Mouse (Mus musculus): ENCODE measurements at regions not wholly inside any gene's neighbourhood (a gene's known extent, or its start where the extent isn't known, plus 50 kb on each side); places are given as distances from the start of the nearest gene placed in this dataset.

GRCm38 (mm10) chr2:137924576-137924975, 331.8 kb upstream of the Btbd3 start:
- Histone ChIP-seq H3K27me3 (no peaks in the 10 kb centered on the region), H3K9ac (replicated peaks) (no peak overlapping the region), H3K4me1 (no peaks in the 10 kb centered on the region), H3K27ac (replicated peaks) (no peak overlapping the region), H3K9me3 (no peaks in the 10 kb centered on the region), H3K4me2 (replicated peaks) (no peak overlapping the region), H3K36me3 (no peaks in the 10 kb centered on the region), H3K4me3 (no peak overlapping the region)
- 83% methylated on average over 2 of the region's 2 CpGs for WGBS
- no peak for ATAC-seq (ENCODE audit: low FRiP score, low read depth)

DNA sequence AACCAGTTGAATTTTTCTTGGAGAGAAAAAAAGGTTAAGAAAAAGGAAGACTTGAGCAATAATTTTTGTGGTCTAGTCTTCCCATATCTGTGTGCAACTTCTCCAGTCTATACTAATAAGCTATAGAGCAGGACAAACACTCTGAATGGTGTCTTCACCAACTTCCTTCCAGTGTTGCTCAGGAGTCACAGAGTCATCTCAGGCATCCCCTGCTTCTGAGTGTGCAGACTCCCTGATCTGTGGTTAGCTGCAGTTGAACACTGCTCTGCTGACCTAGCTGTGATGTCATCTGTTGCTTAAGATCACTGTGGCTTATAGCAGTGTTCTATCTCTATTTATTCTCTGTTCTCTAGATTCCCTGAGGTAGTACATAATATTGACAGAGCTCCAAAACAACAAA, 357.9 kb upstream of the Btbd3 start:
- Histone ChIP-seq H3K4me1 (no peaks in the 10 kb centered on the region), H3K4me2 (replicated peaks) (no peak overlapping the region), H3K4me3 (no peak overlapping the region), H3K27ac (replicated peaks) (no peak overlapping the region), H3K9me3 (no peaks in the 10 kb centered on the region), H3K9ac (replicated peaks) (no peak overlapping the region), H3K27me3 (no peaks in the 10 kb centered on the region), H3K36me3 (no peaks in the 10 kb centered on the region)
- ATAC-seq (ENCODE audit: low FRiP score, low read depth), result no peak

DNA sequence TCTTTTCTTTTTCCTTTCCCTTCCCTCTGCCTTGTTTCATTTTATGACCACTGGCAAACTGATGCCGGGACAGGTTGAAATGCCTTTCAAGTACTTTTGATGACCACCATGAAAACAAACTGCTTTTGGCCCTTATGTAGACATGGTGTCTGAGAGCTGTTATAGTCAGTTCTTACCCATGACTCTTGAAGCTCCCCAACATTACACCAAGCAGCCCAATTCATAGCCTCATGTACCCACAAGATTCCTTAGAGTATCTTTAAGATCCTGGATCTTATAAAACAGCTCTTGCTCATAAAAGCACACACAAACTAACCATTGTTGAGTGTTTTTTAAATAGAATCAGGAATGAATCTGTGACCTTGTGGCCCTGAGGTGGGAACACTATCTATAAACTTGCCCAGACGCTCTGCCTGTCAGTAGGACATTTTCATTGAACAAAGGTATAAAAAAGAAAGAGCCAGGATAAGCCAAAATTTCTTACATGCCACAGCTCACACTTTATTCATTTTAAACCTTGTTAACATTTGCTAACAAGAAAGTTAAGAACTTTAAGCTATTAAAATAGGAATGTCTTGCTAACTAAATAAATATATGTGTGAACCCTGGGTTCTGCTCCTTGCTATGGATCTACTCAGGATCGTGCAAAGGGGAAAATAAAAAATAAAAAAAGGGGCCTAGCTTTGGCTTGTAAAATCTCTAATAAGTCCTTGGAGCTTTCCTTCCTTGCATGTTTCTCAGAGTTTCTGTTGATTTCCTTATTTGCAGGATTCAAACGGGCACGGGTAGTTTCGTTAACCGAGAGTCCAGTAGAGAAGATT, 375.9 kb upstream of the Btbd3 start:
- H3K27me3 ChIP-seq, result no peaks in the 10 kb centered on the region
- H3K27ac ChIP-seq (replicated peaks), result no peak overlapping the region
- H3K36me3 ChIP-seq, result no peaks in the 10 kb centered on the region
- ATAC-seq (ENCODE audit: low FRiP score, low read depth), result no peak
- no peaks in the 10 kb centered on the region for H3K4me1 ChIP-seq
- H3K9ac ChIP-seq (replicated peaks), result no peak overlapping the region
- 91% methylated on average over 7 of the region's 7 CpGs for WGBS
- no peaks in the 10 kb centered on the region for H3K9me3 ChIP-seq
- no peak overlapping the region for H3K4me2 ChIP-seq (replicated peaks)
- no peak overlapping the region for H3K4me3 ChIP-seq

DNA sequence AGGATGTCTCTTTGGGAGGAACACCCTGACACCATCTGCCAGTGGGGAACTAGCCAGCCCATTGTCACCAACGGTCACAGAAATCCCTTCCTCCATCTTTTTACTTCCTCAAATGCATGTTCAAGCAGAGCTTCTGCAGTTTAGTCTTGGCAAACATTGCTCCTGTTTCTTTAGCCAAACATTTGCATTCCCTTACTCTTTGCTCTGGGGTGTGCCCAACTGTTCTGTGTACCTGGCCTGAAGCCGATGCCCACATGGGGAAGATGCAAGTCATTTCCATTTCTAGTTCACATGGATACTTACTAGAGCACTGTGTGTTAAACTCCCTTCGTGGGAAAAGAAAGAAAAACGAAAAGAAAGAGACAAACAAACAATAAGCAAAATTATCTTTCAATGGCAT, 386.7 kb upstream of the Btbd3 start:
- ATAC-seq (ENCODE audit: low FRiP score, low read depth), result no peak
- WGBS, result 75% methylated on average over 4 of the region's 4 CpGs

GRCm38 (mm10) chr2:137854494-137854893, 401.9 kb upstream of the Btbd3 start:
- Histone ChIP-seq H3K27me3 (no peaks in the 10 kb centered on the region), H3K9me3 (no peaks in the 10 kb centered on the region), H3K4me3 (no peak overlapping the region), H3K36me3 (no peaks in the 10 kb centered on the region), H3K9ac (replicated peaks) (no peak overlapping the region), H3K4me2 (replicated peaks) (no peak overlapping the region), H3K4me1 (no peaks in the 10 kb centered on the region), H3K27ac (replicated peaks) (no peak overlapping the region)
- 89% methylated on average over 4 of the region's 4 CpGs for WGBS
- no peak for ATAC-seq (ENCODE audit: low FRiP score, low read depth)

More for the DNA sequence above, 386.7 kb upstream of the Btbd3 start:
- no peaks in the 10 kb centered on the region for H3K4me1 ChIP-seq
- H3K9ac ChIP-seq (replicated peaks), result no peak overlapping the region
- H3K4me2 ChIP-seq (replicated peaks), result no peak overlapping the region
- H3K27ac ChIP-seq (replicated peaks), result no peak overlapping the region
- H3K27me3 ChIP-seq, result no peaks in the 10 kb centered on the region
- H3K9me3 ChIP-seq, result no peaks in the 10 kb centered on the region
- H3K4me3 ChIP-seq, result no peak overlapping the region
- H3K36me3 ChIP-seq, result no peaks in the 10 kb centered on the region

GRCm38 (mm10) chr2:137853399-137854259, 402.7 kb upstream of the Btbd3 start:
- Histone ChIP-seq H3K4me3 (no peak overlapping the region), H3K9me3 (no peaks in the 10 kb centered on the region), H3K27me3 (no peaks in the 10 kb centered on the region), H3K4me1 (no peaks in the 10 kb centered on the region), H3K27ac (replicated peaks) (no peak overlapping the region), H3K36me3 (no peaks in the 10 kb centered on the region), H3K9ac (replicated peaks) (no peak overlapping the region), H3K4me2 (replicated peaks) (no peak overlapping the region)
- no peak for ATAC-seq (ENCODE audit: low FRiP score, low read depth)
- 88% methylated on average over 10 of the region's 10 CpGs for WGBS

GRCm38 (mm10) chr2:137847901-137848300, 408.5 kb upstream of the Btbd3 start:
- Histone ChIP-seq H3K4me1 (no peaks in the 10 kb centered on the region), H3K9me3 (no peaks in the 10 kb centered on the region), H3K4me2 (replicated peaks) (no peak overlapping the region), H3K27me3 (no peaks in the 10 kb centered on the region), H3K36me3 (no peaks in the 10 kb centered on the region), H3K27ac (replicated peaks) (no peak overlapping the region), H3K4me3 (no peak overlapping the region), H3K9ac (replicated peaks) (no peak overlapping the region)
- whole genome bisulfite sequencing, result 62% methylated on average over 2 of the region's 2 CpGs
- ATAC-seq (ENCODE audit: low FRiP score, low read depth), result no peak

DNA sequence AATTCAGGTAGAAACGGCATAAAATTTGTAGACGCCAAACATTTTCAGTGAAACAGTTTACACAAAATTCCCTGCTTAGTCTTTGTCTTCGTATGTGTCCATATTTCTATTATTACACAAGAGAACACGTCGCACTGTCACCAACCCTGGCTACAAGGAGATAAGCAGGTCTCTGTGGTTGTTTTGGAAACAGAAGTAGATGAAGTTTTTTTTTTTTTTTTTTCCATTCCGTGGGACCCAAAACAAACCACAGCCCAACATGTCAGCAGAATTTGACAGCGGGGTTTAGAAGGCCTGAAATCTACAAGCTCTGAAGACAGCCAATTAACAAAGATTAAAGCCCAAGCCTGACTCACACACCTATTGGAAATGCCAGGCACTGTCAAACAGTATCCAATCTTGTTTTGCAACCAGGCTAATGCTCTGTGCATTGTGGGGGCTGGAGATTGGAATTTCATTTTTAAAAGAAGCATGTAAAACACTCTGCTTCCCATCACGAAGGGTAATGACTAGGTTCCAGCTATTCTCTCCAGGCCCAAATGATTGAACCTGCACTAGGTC, 428.5 kb upstream of the Btbd3 start:
- no peaks in the 10 kb centered on the region for H3K36me3 ChIP-seq
- no peak overlapping the region for H3K4me3 ChIP-seq
- H3K4me1 ChIP-seq, result no peaks in the 10 kb centered on the region
- no peak overlapping the region for H3K4me2 ChIP-seq (replicated peaks)
- no peak overlapping the region for H3K27ac ChIP-seq (replicated peaks)
- WGBS, result 84% methylated on average over 8 of the region's 8 CpGs
- ATAC-seq (ENCODE audit: low FRiP score, low read depth), result no peak
- no peak overlapping the region for H3K9ac ChIP-seq (replicated peaks)
- H3K27me3 ChIP-seq, result no peaks in the 10 kb centered on the region
- H3K9me3 ChIP-seq, result no peaks in the 10 kb centered on the region

- H3K9ac ChIP-seq (replicated peaks), result no peak overlapping the region
- WGBS, result 59% methylated on average over 5 of the region's 5 CpGs
- no peaks in the 10 kb centered on the region for H3K36me3 ChIP-seq
- H3K4me2 ChIP-seq (replicated peaks), result no peak overlapping the region
- no peak for ATAC-seq (ENCODE audit: low FRiP score, low read depth)
- H3K27ac ChIP-seq (replicated peaks), result no peak overlapping the region
- no peaks in the 10 kb centered on the region for H3K27me3 ChIP-seq
- no peak overlapping the region for H3K4me3 ChIP-seq
- no peaks in the 10 kb centered on the region for H3K9me3 ChIP-seq
- 0 out of 2 replicates have a peak, but pooled peaks cover 4% of the 10 kb centered on the region for H3K4me1 ChIP-seq
Observed at GRCm38 (mm10) chr2:137821344-137821916, 434.9 kb upstream of the Btbd3 start.

- H3K36me3 ChIP-seq, result no peaks in the 10 kb centered on the region
Observed at GRCm38 (mm10) chr2:137814945-137815344, 441.4 kb upstream of the Btbd3 start.

DNA sequence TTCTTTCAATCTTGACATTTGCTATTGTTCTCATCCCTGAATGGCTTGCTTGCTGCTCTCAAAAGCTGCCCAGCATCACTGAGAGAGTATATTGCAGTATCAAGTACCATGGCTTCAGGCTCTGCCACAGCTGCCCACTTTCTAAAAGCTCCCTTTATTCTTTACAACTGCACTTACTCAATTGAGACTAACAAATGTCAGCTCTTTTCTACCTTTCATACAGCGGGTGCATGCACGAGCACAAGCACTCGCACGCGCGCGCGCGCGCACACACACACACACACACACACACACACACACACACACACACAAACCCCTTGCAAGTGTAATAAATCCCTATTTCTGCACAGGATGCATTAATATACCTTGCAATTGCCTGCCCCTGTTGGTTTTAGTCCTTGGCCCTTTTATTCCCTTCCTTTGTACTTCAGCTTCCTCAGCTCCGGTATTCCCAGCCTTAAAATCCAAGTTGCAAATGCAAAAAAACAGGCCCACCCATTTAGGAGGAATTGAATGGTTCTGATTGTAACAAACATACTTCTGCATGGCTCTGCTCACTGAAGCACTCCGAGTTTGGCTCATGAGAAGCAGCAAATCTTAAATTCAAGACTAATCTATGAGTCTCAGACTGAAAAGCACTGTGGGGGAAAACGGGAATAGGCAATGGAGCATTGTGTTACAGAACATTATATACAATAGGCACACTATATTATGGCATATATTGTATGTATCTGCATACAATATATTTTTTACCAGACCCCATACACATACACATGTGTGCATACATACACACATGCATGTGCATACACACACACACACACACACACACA, 447.7 kb upstream of the Btbd3 start:
- Histone ChIP-seq H3K9me3 (no peaks in the 10 kb centered on the region), H3K27ac (replicated peaks) (peak overlapping the region; percentile 66), H3K27me3 (no peaks in the 10 kb centered on the region), H3K4me3 (peak overlapping the region; percentile 23), H3K4me1 (peaks cover 13% of the 10 kb centered on the region), H3K9ac (replicated peaks) (peak overlapping the region; percentile 15), H3K36me3 (no peaks in the 10 kb centered on the region), H3K4me2 (replicated peaks) (peak overlapping the region; percentile 48)
- peak; percentile 93 for ATAC-seq (ENCODE audit: low FRiP score, low read depth)
- WGBS, result 34% methylated on average over 13 of the region's 13 CpGs

More at GRCm38 (mm10) chr2:137814945-137815344, 441.4 kb upstream of the Btbd3 start:
- H3K27me3 ChIP-seq, result no peaks in the 10 kb centered on the region
- H3K4me3 ChIP-seq, result no peak overlapping the region
- H3K9ac ChIP-seq (replicated peaks), result no peak overlapping the region
- H3K9me3 ChIP-seq, result no peaks in the 10 kb centered on the region
- ATAC-seq (ENCODE audit: low FRiP score, low read depth), result no peak
- 86% methylated on average over 1 of the region's 1 CpGs for WGBS
- H3K4me2 ChIP-seq (replicated peaks), result no peak overlapping the region
- H3K27ac ChIP-seq (replicated peaks), result no peak overlapping the region
- no peaks in the 10 kb centered on the region for H3K4me1 ChIP-seq
